Mouse (Mus musculus): Measurements from ENCODE around the gene Vps36. TPM values are rescaled to one million over a fixed set of nuclear protein-coding genes. Genes with fewer than 3 reads are reported as not detected.

Vps36 gene
- polyA plus RNA-seq, 1 experiment = 13.3 TPM

- no peak for TF ChIP-seq POLR2A (IDR thresholded peaks at IDR 0.05; ENCODE audit: borderline replicate concordance, control insufficient read depth, low read depth, low read length)
- TF ChIP-seq CTCF (IDR thresholded peaks at IDR 0.05; ENCODE audit: control insufficient read depth, insufficient read depth, low read length) = no peak
- no peak overlapping the region for H3K4me3 ChIP-seq (replicated peaks; ENCODE audit: control insufficient read depth, low read depth, low read length)
- no peaks in the 10 kb centered on the region; the same call in 1 of the 2 replicates for H3K4me1 ChIP-seq (ENCODE audit: control insufficient read depth, insufficient read depth, low read length)
- 86% methylated on average over 8 of the region's 8 CpGs for WGBS
- no peak overlapping the region for H3K27ac ChIP-seq (ENCODE audit: control insufficient read depth, insufficient read depth, low read depth, low read length, poor library complexity)
Measured at GRCm38 (mm10) chr8:22162206-22162605, 30.4 kb upstream of the Vps36 start.

GRCm38 (mm10) chr8:22164431-22164830 is 28.2 kb upstream of the Vps36 start:
- H3K4me1 ChIP-seq (ENCODE audit: control insufficient read depth, insufficient read depth, low read length) = no peaks in the 10 kb centered on the region; the same call in 1 of the 2 replicates
- TF ChIP-seq CTCF (IDR thresholded peaks at IDR 0.05; ENCODE audit: control insufficient read depth, insufficient read depth, low read length) (no peak), POLR2A (IDR thresholded peaks at IDR 0.05; ENCODE audit: borderline replicate concordance, control insufficient read depth, low read depth, low read length) (no peak)
- 90% methylated on average over 10 of the region's 10 CpGs for WGBS
- no peak overlapping the region for H3K4me3 ChIP-seq (replicated peaks; ENCODE audit: control insufficient read depth, low read depth, low read length)
- no peak overlapping the region for H3K27ac ChIP-seq (ENCODE audit: control insufficient read depth, insufficient read depth, low read depth, low read length, poor library complexity)

GRCm38 (mm10) chr8:22165251-22166079 is 27.1 kb upstream of the Vps36 start:
- H3K4me3 ChIP-seq (replicated peaks; ENCODE audit: control insufficient read depth, low read depth, low read length) = peak overlapping the region; percentile 72
- TF ChIP-seq CTCF (IDR thresholded peaks at IDR 0.05; ENCODE audit: control insufficient read depth, insufficient read depth, low read length) (no peak), POLR2A (IDR thresholded peaks at IDR 0.05; ENCODE audit: borderline replicate concordance, control insufficient read depth, low read depth, low read length) (no peak)
- WGBS = 45% methylated on average over 10 of the region's 10 CpGs
- no peaks in the 10 kb centered on the region; the same call in 1 of the 2 replicates for H3K4me1 ChIP-seq (ENCODE audit: control insufficient read depth, insufficient read depth, low read length)
- peak overlapping the region; percentile 41; the same call in 1 of the 2 replicates for H3K27ac ChIP-seq (ENCODE audit: control insufficient read depth, insufficient read depth, low read depth, low read length, poor library complexity)

- no peaks in the 10 kb centered on the region; the same call in 1 of the 2 replicates for H3K4me1 ChIP-seq (ENCODE audit: control insufficient read depth, insufficient read depth, low read length)
- H3K4me3 ChIP-seq (replicated peaks; ENCODE audit: control insufficient read depth, low read depth, low read length) = peak within 1 kb of the TSS; percentile 72
- TF ChIP-seq POLR2A (IDR thresholded peaks at IDR 0.05; ENCODE audit: borderline replicate concordance, control insufficient read depth, low read depth, low read length) (no peak; the same call in 1 of the 2 replicates), CTCF (IDR thresholded peaks at IDR 0.05; ENCODE audit: control insufficient read depth, insufficient read depth, low read length) (peak; percentile 42)
- H3K27ac ChIP-seq (ENCODE audit: control insufficient read depth, insufficient read depth, low read depth, low read length, poor library complexity) = peak within 1 kb of the TSS; percentile 41; the same call in 1 of the 2 replicates
- WGBS = under 1% methylated on average over 41 of the region's 43 CpGs
Measured at GRCm38 (mm10) chr8:22166080-22166603, 26.5 kb upstream of the Vps36 start, which contains the start of gene Nek3. TSS of gene Nek3 (minus strand) at chr8:22166435.

GRCm38 (mm10) chr8:22169167-22169566 is 23.4 kb upstream of the Vps36 start:
- Histone ChIP-seq H3K4me3 (replicated peaks; ENCODE audit: control insufficient read depth, low read depth, low read length) (no peak overlapping the region), H3K27ac (ENCODE audit: control insufficient read depth, insufficient read depth, low read depth, low read length, poor library complexity) (no peak overlapping the region), H3K4me1 (ENCODE audit: control insufficient read depth, insufficient read depth, low read length) (no peaks in the 10 kb centered on the region; the same call in 1 of the 2 replicates)
- 93% methylated on average over 5 of the region's 5 CpGs for WGBS
- no peak for TF ChIP-seq POLR2A (IDR thresholded peaks at IDR 0.05; ENCODE audit: borderline replicate concordance, control insufficient read depth, low read depth, low read length)
- TF ChIP-seq CTCF (IDR thresholded peaks at IDR 0.05; ENCODE audit: control insufficient read depth, insufficient read depth, low read length) = no peak

GRCm38 (mm10) chr8:22175966-22176365 is 16.6 kb upstream of the Vps36 start:
- no peaks in the 10 kb centered on the region for H3K4me1 ChIP-seq (ENCODE audit: control insufficient read depth, insufficient read depth, low read length)
- TF ChIP-seq POLR2A (IDR thresholded peaks at IDR 0.05; ENCODE audit: borderline replicate concordance, control insufficient read depth, low read depth, low read length) (no peak), CTCF (IDR thresholded peaks at IDR 0.05; ENCODE audit: control insufficient read depth, insufficient read depth, low read length) (no peak)
- no peak overlapping the region for H3K27ac ChIP-seq (ENCODE audit: control insufficient read depth, insufficient read depth, low read depth, low read length, poor library complexity)
- no peak overlapping the region for H3K4me3 ChIP-seq (replicated peaks; ENCODE audit: control insufficient read depth, low read depth, low read length)
- WGBS = 97% methylated on average over 7 of the region's 7 CpGs

GRCm38 (mm10) chr8:22184884-22185283 is 7.7 kb upstream of the Vps36 start:
- peak overlapping the region; percentile 35 for H3K4me3 ChIP-seq (replicated peaks; ENCODE audit: control insufficient read depth, low read depth, low read length)
- TF ChIP-seq CTCF (IDR thresholded peaks at IDR 0.05; ENCODE audit: control insufficient read depth, insufficient read depth, low read length) (no peak), POLR2A (IDR thresholded peaks at IDR 0.05; ENCODE audit: borderline replicate concordance, control insufficient read depth, low read depth, low read length) (no peak)
- H3K4me1 ChIP-seq (ENCODE audit: control insufficient read depth, insufficient read depth, low read length) = no peaks in the 10 kb centered on the region
- 4% methylated on average over 3 of the region's 3 CpGs for WGBS
- no peak overlapping the region for H3K27ac ChIP-seq (ENCODE audit: control insufficient read depth, insufficient read depth, low read depth, low read length, poor library complexity)
